Mouse (Mus musculus) ES-E14 (cell line): ENCODE results near the gene Retreg3. TPM values are rescaled to one million over a fixed set of nuclear protein-coding genes. Genes with fewer than 3 reads are reported as not detected.

ENCODE experiments used
- DNase-seq: peaks from one replicate; pipeline ENCODE4 v3.0.0-alpha.2; 2013; ENCODE audit warnings: low read depth, low spot score
- H3K27ac ChIP-seq: 2 replicates; pipeline ENCODE4 v1.5.1; 2012; ENCODE audit warnings: low read depth, mild to moderate bottlenecking, low read length, moderate library complexity, mixed read lengths; ENCODE audit not compliant: poor library complexity, insufficient read depth, severe bottlenecking
- H3K36me3 ChIP-seq: 2 replicates; pipeline ENCODE4 v1.6.1; 2012; ENCODE audit warnings: mild to moderate bottlenecking, low read length, moderate library complexity, mixed read lengths; ENCODE audit not compliant: control insufficient read depth, poor library complexity, insufficient read depth, severe bottlenecking
- H3K4me1 ChIP-seq, 2 experiments: fragments of 150-350 bp in 1 of 2; sonication (generic) in 1 of 2; 2 replicates each; pipeline ENCODE4 v1.6.1; 2012; ENCODE audit warnings: low read length in 2 of 2, mild to moderate bottlenecking in 1 of 2, mixed read lengths in 1 of 2; ENCODE audit not compliant: control insufficient read depth in 2 of 2, insufficient read depth in 2 of 2, poor library complexity in 1 of 2
- H3K4me3 ChIP-seq, 2 experiments: fragments of 150-350 bp in 1 of 2; sonication (generic) in 1 of 2; 2 replicates each; pipeline ENCODE4 v1.5.1; 2012; ENCODE audit warnings: low read length in 2 of 2, low read depth in 1 of 2, mild to moderate bottlenecking in 1 of 2, mixed read lengths in 1 of 2; ENCODE audit not compliant: insufficient read depth in 1 of 2, poor library complexity in 1 of 2, severe bottlenecking in 1 of 2
- H3K9ac ChIP-seq: 2 replicates; pipeline ENCODE4 v1.6.1; 2012; ENCODE audit warnings: low read depth, mild to moderate bottlenecking, low read length, mixed read lengths; ENCODE audit not compliant: poor library complexity, insufficient read depth, severe bottlenecking
- H3K9me3 ChIP-seq: fragments of 150-350 bp; sonication (generic); 2 replicates; pipeline ENCODE4 v1.6.1; 2012; ENCODE audit warnings: low read depth, mild to moderate bottlenecking, low read length; ENCODE audit not compliant: control insufficient read depth, insufficient read depth
- CHD2 ChIP-seq: IDR thresholded peaks from 2 replicates; pipeline ENCODE4 v1.6.1; 2014; ENCODE audit warnings: mild to moderate bottlenecking, low read depth, low read length, inconsistent platforms
- HCFC1 ChIP-seq: IDR thresholded peaks from 2 replicates; pipeline ENCODE4 v1.6.1; 2012; ENCODE audit warnings: low read length, inconsistent platforms, borderline replicate concordance; ENCODE audit not compliant: insufficient read depth
- MAFK ChIP-seq: IDR thresholded peaks from 2 replicates; pipeline ENCODE4 v1.6.1; 2014; ENCODE audit warnings: mild to moderate bottlenecking, low read depth, low read length, inconsistent platforms; ENCODE audit not compliant: insufficient read depth
- ZC3H11A ChIP-seq: IDR thresholded peaks from 2 replicates; pipeline ENCODE4 v1.6.1; 2012; ENCODE audit warnings: low read depth, mild to moderate bottlenecking, inconsistent platforms, low read length, borderline replicate concordance
- ZNF384 ChIP-seq: IDR thresholded peaks from 2 replicates; pipeline ENCODE4 v1.6.1; 2012; ENCODE audit warnings: low read depth, low read length, inconsistent platforms
- in situ Hi-C, 2 experiments: fragments of 600-800 bp; cut with MboI; formaldehyde crosslinking; loops; one replicate each; pipeline ENCODE4 v1.15.1; 2025; ENCODE audit warnings: low sequenced_read_pairs in 2 of 2, inconsistent platforms in 1 of 2; ENCODE audit not compliant: unreplicated experiment in 2 of 2
- total RNA-seq: library from RNA; depleted of rRNA; stranded (reverse); fragments of 300-350 nt; gene quantifications from 2 replicates; pipeline ENCODE4 v1.2.3, GENCODE M21; 2012

The Retreg3 gene
- total RNA-seq, 1 experiment, result 60.4 TPM

DNA sequence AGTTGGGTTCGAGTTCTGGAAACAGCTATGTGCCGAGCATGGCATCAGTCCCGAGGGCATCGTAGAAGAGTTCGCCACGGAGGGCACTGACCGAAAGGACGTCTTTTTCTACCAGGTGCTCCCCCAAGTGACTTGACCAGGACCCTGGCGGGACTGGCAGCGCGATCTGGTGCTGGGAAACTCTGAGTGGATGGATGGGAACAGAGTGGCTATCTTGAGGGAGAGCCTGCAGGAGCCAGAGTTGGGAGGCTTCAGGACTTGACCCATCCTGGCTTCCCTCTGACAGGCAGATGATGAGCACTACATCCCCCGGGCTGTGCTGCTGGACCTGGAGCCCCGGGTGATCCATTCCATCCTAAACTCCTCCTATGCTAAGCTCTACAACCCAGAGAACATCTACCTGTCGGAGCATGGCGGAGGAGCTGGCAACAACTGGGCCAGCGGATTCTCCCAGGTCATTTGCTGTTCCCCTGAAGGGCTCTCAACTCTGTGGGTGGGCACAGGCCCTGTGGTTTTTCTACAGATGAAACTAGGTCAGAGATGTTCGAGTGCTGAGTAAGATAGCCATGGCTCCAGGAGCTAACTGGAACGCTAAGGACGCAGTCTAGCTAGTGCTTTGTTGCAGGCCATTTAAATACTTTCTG is 974 bp upstream of the Retreg3 start:
- Histone ChIP-seq H3K9me3 (no peaks in the 10 kb centered on the region), H3K9ac (peak overlapping the region; percentile 93), H3K4me1 (peaks cover 0 to 5% of the 10 kb centered on the region in 2 experiments; a peak in 3 of 4 replicates), H3K4me3 (peak overlapping the region; percentile 80 to 85), H3K36me3 (peaks cover 11% of the 10 kb centered on the region; the same call in 1 of the 2 replicates), H3K27ac (no peak overlapping the region)
- in situ Hi-C loops, result no loop called here
- TF ChIP-seq ZC3H11A (no peak), ZNF384 (no peak), MAFK (no peak), HCFC1 (no peak), CHD2 (no peak)
- DNase-seq, result no peak

GRCm38 (mm10) chr11:101119131-101119760 is 447 bp downstream of the Retreg3 start:
- DNase-seq, result no peak
- TF ChIP-seq CHD2 (no peak), HCFC1 (no peak), MAFK (no peak), ZNF384 (no peak), ZC3H11A (no peak)
- Histone ChIP-seq H3K36me3 (peaks cover 4% of the 10 kb centered on the region; the same call in 1 of the 2 replicates), H3K4me1 (peaks cover 0 to 5% of the 10 kb centered on the region in 2 experiments; a peak in 3 of 4 replicates), H3K27ac (peak overlapping the region; percentile 51; the same call in 1 of the 2 replicates), H3K4me3 (peak overlapping the region; percentile 84 to 88), H3K9me3 (no peaks in the 10 kb centered on the region), H3K9ac (peak overlapping the region; percentile 93)
- in situ Hi-C loops, result no loop called here

DNA sequence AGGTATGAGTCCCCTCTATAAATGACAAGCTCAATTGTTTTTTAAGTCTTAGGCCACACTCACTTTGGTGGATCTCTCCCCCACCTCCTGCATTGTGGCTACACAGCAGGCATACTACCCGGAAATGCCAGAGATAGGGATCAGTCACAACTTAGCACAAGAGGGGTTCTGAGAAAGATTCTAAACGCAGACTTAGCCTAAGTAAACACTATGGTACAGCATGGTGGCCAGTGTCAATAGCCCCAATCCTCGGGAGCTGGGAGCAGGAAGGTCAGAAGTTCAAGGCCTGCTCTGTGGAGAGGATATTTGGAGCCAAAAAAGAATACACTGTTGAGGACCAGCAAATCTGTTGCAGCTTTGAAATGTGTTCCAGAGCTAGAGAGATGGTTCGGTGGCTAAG is 1.6 kb downstream of the Retreg3 start:
- Histone ChIP-seq H3K36me3 (peaks cover 2% of the 10 kb centered on the region; the same call in 1 of the 2 replicates), H3K9me3 (no peaks in the 10 kb centered on the region), H3K9ac (peak overlapping the region; percentile 33; the same call in 1 of the 2 replicates), H3K4me3 (no peak overlapping the region; a peak in 1 of 4 replicates), H3K27ac (no peak overlapping the region), H3K4me1 (peaks cover 0 to 5% of the 10 kb centered on the region in 2 experiments; a peak in 3 of 4 replicates)
- in situ Hi-C loops, result no loop called here
- TF ChIP-seq MAFK, result no peak
- no peak for TF ChIP-seq ZNF384
- no peak for TF ChIP-seq HCFC1
- TF ChIP-seq ZC3H11A, result no peak
- TF ChIP-seq CHD2, result no peak
- DNase-seq, result no peak

- no peak overlapping the region for H3K27ac ChIP-seq
- no peak overlapping the region for H3K9ac ChIP-seq
- in situ Hi-C loops, result no loop called here
- H3K9me3 ChIP-seq, result no peaks in the 10 kb centered on the region
- H3K4me1 ChIP-seq, result peaks cover 0 to 5% of the 10 kb centered on the region in 2 experiments; a peak in 3 of 4 replicates
- no peak for TF ChIP-seq CHD2
- TF ChIP-seq HCFC1, result no peak
- TF ChIP-seq MAFK, result no peak
- TF ChIP-seq ZNF384, result no peak
- no peak for TF ChIP-seq ZC3H11A
- DNase-seq, result no peak
- no peaks in the 10 kb centered on the region for H3K36me3 ChIP-seq
- H3K4me3 ChIP-seq, result no peak overlapping the region
Measured at GRCm38 (mm10) chr11:101115564-101115963, 4.1 kb downstream of the Retreg3 start.
